Mouse (Mus musculus): Measurements from ENCODE around the gene Ttll10. TPM values are rescaled to one million over a fixed set of nuclear protein-coding genes. Genes with fewer than 3 reads are reported as not detected.

Ttll10 gene
- 16.3 and 18.2 TPM in 2 replicates for polyA plus RNA-seq (2012; rRNA removed)

DNA sequence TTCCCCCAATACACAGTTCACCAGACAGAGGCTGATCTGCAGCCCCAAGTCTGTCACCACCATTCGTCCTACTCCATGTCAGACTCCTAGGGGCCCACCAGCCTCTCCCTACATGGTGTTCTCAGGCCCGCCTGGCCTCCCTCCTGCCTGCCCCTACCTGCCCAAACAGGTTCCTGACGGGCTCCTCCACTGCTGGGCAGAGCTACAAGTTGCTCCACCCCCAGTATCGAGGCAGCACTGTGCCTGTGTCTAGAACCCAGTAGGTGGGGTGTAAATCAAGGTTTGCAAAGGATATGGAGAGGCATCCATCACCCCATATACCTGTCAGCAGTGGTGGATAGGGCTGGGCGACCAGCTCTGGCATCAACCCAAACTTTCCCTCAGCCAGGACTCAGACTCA is at the start of gene Ttll10:
Ttll10 (minus strand) TSS at position 154 of the 400 bp plus-strand sequence.
- peak; percentile 61 for DNase-seq (ENCODE audit: low spot score)

- DNase-seq (ENCODE audit: low spot score), result no peak
Observed at GRCm38 (mm10) chr4:156103342-156103741, 44.1 kb upstream of the Ttll10 start.

- no peak for DNase-seq (ENCODE audit: low spot score)
Observed at GRCm38 (mm10) chr4:156101481-156101903, 42.3 kb upstream of the Ttll10 start.

DNA sequence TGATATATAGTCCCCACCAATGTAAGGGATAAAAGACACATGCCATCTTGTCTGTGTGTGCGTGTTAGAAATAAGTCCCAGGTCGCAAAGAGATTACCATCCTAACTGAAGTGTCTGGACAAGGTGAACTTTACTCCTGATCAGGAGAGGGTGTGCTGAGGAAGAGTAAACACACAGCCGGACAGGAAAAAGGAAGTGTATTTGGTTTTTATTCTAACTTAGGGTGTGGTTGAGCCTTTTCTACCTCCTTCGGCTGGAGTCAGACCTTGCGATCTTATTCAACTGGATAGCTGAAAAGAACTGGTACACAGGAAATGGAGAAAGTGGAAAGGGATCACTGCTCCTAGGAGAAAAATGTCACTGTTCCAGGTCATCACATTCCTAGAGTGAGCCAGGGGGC is 41.3 kb upstream of the Ttll10 start:
- DNase-seq (ENCODE audit: low spot score), result no peak

DNA sequence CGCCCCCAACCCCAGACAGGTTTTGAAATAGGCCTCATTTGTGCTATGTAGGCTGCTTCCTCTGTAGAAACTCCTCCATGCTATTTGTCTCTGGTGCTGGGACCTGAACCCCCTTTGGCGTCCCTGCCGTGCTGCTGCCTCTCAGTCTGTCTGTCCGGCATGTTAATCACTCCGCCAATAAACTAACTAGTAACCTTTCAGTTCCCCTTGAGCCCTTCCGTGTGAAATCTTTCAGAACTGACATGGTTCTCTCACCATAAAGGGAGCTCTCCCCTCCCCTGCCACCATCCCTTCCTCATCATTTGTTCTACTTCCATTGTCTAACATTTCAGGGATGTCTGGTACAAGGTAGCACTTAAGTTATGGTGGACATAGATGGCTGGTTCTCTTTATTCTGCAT is 40.2 kb upstream of the Ttll10 start:
- DNase-seq (ENCODE audit: low spot score), result no peak

DNA sequence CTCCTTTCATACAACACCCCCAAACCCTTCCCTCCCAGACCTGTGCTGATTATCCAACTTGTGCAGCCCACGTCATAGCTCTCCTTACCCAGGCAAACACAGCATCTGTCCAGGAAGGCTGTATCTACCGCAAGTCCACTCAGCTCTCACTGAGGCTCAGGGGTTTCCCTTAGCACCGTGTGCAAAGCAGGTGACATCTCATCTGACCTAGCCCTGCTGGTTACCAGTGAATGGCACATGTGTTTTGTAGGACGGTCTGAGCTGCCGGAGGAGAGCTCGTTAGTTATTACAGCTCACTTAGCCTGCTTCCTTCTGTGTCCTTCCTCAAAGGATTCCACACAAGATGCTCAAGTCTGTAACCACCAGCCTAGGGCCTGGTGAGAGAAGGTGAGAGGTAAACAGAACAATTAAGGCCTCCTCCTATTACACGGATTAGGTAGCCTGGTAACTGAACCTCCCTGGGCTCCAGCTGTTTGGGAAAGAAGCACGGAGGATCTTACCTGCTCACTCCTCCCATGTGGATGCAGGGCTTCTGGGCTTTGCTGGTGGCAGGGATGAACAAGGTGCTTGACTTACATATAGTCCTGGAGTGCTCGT is 38.7 kb upstream of the Ttll10 start:
- no peak for DNase-seq (ENCODE audit: low spot score)

GRCm38 (mm10) chr4:156096191-156096590 is 37.0 kb upstream of the Ttll10 start:
- DNase-seq (ENCODE audit: low spot score), result no peak

GRCm38 (mm10) chr4:156093758-156094157 is 34.5 kb upstream of the Ttll10 start:
- no peak for DNase-seq (ENCODE audit: low spot score)

- DNase-seq (ENCODE audit: low spot score), result no peak
Observed at GRCm38 (mm10) chr4:156092765-156093164, 33.6 kb upstream of the Ttll10 start.

DNA sequence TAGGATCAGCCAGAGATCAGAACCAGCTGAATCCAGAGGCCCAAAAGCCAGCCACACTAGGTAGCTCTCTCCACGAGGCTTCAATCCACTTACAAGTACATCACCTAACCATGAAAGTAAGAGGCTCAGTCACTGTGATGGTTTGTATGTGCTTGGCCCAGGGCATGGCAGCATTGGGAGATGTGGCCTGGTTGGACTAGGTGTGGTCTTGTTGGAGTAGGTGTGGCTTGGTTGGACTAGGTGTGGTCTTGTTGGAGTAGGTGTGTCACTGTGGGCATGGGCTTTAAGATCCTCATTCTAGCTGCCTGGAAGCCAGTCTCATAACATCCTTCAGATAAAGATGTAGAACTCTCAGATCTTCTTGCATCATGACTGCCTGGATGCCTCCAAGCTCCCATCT is 32.0 kb upstream of the Ttll10 start:
- no peak for DNase-seq (ENCODE audit: low spot score)

GRCm38 (mm10) chr4:156087398-156088087 is 28.3 kb upstream of the Ttll10 start:
- DNase-seq (ENCODE audit: low spot score), result no peak

GRCm38 (mm10) chr4:156085256-156085655 is 26.0 kb upstream of the Ttll10 start:
- DNase-seq (ENCODE audit: low spot score), result no peak

DNA sequence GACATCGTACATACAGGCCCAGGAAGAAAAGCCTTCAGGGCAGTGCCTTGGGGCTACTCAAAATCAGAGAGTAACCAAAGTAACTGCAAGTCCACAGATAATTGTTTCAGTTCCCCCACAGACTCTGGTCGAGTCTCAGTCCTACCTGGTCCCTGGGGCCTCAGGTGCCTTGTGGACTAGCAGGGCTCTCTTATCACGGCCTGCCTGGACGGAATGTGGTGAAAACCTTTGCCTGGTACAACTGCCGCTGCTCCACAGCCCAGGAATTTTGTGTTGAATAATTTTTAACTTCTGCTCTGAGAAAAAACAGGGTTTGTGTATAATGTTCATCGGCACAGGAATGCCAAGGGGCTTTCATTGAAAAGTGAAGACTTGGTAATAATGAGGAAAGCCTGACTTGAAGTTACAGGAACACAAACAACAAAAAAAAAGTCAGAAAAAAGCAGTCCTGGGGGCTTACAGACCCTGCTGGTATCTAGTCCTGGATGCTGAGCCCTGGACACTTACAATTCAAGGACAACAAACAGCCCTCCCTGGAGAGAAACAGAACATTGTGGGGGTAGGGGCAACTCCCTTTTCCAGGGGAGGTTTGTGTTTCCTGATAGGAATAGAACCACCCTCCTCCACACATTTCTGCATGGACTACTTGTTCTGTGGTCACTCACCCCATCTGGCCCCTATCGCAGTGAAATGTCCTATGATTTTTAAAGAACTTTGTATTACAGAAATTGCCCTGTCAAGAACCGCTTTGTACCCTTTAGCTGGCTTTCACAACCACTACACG is 25.1 kb upstream of the Ttll10 start:
- DNase-seq (ENCODE audit: low spot score), result no peak

- no peak for DNase-seq (ENCODE audit: low spot score)
Observed at GRCm38 (mm10) chr4:156083348-156083747, 24.1 kb upstream of the Ttll10 start.

- no peak for DNase-seq (ENCODE audit: low spot score)
Observed at GRCm38 (mm10) chr4:156082621-156083234, 23.5 kb upstream of the Ttll10 start.

DNA sequence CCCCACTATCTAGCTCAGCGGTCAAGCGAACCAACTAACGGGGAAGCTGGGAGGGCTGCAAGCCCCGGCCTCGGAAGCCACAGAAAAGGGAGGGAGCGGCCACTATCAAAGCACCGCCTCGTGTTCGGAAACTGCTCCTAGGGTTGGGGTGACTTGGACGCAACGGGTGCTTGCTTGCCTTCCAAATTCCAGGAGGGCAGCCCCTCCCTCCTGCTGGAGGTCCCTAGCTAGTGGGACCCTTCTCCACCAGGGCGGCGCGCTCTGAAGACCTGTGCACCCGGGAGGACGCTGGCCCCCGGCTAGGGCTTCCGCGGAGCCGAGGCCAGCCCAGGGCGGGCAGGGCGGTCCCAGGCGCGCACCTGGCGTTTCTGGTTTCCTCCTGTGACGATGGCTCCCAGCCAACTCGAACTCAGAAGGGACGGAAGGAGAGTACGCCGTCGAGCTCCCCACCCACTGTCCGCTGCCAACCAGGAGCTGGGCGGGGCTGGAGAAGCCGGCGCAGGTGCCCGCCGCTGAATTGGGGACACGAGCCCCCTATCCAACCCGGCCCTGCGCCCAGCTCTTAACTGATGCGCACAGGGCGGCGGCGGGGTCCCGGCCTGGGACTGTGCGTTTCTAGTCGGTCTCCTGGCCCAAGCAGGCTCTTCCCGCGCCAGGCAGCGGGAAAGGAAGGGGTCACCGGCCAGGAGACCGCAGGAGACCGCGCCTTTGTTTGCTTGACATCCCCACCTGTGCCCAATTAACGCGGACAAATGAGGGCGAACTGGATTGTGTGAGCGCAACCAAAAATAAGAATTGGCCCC is 18.5 kb upstream of the Ttll10 start:
- peak; percentile 59 for DNase-seq (ENCODE audit: low spot score)

GRCm38 (mm10) chr4:156076911-156077382 is 17.7 kb upstream of the Ttll10 start:
- no peak for DNase-seq (ENCODE audit: low spot score)

DNA sequence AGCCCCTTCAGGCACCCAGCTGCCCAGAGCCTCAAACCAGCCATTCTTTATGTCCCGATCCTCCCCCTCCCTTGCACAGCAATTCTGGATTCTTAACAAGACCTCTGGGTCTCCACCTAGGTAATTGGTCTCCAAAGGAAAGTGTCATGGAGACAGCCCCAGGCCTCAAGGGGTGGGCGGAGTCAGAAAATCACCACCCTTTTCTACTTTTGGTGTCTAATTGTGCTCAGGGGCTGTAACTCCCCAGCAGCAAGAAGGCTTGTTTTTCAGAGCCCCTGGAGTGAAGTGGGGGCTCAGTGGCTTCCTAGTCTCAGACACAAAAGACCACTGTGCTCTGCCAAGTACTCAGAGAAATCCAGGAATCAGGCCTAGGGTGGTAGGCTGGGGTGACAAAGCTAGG is 11.5 kb upstream of the Ttll10 start:
- no peak for DNase-seq (ENCODE audit: low spot score)

GRCm38 (mm10) chr4:156070276-156070675 is 11.1 kb upstream of the Ttll10 start:
- DNase-seq (ENCODE audit: low spot score), result no peak

- no peak for DNase-seq (ENCODE audit: low spot score)
Observed at GRCm38 (mm10) chr4:156069701-156070100, 10.5 kb upstream of the Ttll10 start.

- no peak for DNase-seq (ENCODE audit: low spot score)
Observed at GRCm38 (mm10) chr4:156067256-156067949, 8.2 kb upstream of the Ttll10 start.
